Mouse (Mus musculus): ENCODE results near the gene Tmem11. TPM values are rescaled to one million over a fixed set of nuclear protein-coding genes. Genes with fewer than 3 reads are reported as not detected.

Gene Tmem11
- 12.9 TPM for polyA plus RNA-seq (2014; fragmentation: Illumina TruSeq; extraction: RNeasy Lipid Tissue Mini Kit (QIAGEN cat#74804); ENCODE audit: low read depth, low replicate concordance)

DNA sequence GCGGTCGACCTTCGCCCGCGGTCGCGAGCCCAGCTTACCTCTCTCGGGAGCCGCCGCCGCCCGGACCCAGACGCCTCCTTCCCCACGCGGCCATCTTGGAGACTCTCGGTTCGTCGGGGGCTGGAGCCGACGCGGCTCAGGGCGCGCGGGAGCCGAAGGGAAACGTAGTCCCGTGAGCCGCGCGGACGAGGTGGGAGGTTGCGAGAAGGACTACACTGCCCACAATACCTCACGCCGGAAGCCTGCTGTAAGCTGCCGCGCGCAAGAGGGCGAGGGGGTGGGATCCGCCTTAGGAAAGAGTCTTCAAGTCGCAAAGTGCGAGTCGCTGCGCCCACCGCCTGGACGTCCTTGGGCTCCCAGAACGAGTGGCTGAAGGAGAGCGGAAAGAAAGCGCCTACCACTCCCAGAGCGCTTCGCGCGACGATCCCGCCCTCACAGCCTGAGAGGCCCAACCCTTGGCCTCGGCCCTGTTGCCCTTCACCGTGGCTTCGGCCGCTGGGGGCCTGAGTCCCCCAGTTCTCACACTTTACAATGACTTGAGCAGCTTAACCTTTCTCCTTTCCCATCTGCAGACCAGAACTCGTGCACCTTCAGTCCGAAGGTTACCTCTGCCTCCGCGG is at the start of gene Tmem11:
Gene Tmem11, minus strand, starts transcription at position 598 of the 620 bp plus-strand sequence.

DNA sequence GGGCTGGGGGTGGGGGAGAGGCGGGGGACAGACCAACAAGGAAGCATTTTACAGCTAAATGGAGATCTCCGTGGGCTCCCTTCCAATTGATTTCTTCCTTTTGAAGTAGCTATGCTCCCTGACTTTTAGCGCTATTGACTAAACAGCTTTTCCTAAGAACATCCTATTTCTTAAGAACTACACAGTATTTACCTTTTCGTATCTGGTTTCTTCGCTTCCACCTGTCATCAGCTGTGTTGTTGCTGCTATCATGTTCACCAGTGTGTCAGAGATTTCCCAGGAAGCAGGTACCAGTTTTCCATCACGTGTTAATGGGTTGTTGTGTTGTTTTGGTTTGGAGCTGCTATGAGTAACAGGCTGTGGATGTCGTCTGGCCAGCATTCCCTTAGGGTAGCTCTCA is 35.4 kb upstream of the Tmem11 start, which contains the start of gene Natd1:
Gene Natd1, minus strand, starts transcription at position 260 of the 400 bp plus-strand sequence.

DNA sequence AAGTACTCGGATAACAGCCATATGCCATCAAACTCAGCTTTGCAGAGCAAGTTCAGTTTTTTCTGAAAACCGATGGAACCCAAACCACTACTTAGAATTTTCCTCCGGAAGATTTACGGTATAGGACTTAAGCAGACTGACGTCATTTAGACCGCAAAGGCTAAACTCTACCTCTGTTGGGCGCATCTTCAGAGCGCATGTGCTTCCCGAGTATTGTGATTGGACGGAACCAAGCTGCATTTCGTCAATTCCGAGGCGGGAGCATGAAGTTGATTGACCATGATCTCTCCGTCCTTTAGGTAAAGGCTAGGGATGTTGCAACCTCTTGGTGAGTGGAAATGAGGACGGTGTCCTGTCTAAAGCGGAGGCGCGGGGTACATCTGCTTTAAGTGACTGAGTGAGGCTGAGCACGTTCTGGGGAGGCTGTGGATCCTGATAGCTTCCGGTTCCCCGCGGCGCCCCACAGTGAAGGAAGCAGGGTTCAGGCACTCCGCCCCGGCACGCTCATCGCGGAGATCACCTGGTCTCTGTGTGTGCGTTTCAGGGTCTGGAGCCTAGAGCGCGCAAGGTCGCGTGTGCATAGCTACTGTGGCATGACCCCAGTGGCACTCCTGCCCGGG is 48.5 kb downstream of the Tmem11 start, which contains the start of gene Dhrs7b:
Gene Dhrs7b, plus strand, starts transcription at position 199 of the 620 bp plus-strand sequence.

Other genes starting within 250 kb of the Tmem11 start
- gene Llgl1, start 179.5 kb downstream of the Tmem11 start, polyA plus RNA-seq (2014; fragmentation: Illumina TruSeq; extraction: RNeasy Lipid Tissue Mini Kit (QIAGEN cat#74804); ENCODE audit: low read depth, low replicate concordance), result 0.28 TPM
- gene Flii, start 152.0 kb downstream of the Tmem11 start, polyA plus RNA-seq (2014; fragmentation: Illumina TruSeq; extraction: RNeasy Lipid Tissue Mini Kit (QIAGEN cat#74804); ENCODE audit: low read depth, low replicate concordance), result 9.1 TPM
- gene Mief2, start 150.9 kb downstream of the Tmem11 start, polyA plus RNA-seq (2014; fragmentation: Illumina TruSeq; extraction: RNeasy Lipid Tissue Mini Kit (QIAGEN cat#74804); ENCODE audit: low read depth, low replicate concordance), result 0.22 TPM
- 3.5 TPM for gene Top3a, start 101.9 kb downstream of the Tmem11 start, polyA plus RNA-seq (2014; fragmentation: Illumina TruSeq; extraction: RNeasy Lipid Tissue Mini Kit (QIAGEN cat#74804); ENCODE audit: low read depth, low replicate concordance)
- gene Smcr8, start 101.7 kb downstream of the Tmem11 start, polyA plus RNA-seq (2014; fragmentation: Illumina TruSeq; extraction: RNeasy Lipid Tissue Mini Kit (QIAGEN cat#74804); ENCODE audit: low read depth, low replicate concordance), result 14.3 TPM
- gene Shmt1, start 67.6 kb downstream of the Tmem11 start, polyA plus RNA-seq (2014; fragmentation: Illumina TruSeq; extraction: RNeasy Lipid Tissue Mini Kit (QIAGEN cat#74804); ENCODE audit: low read depth, low replicate concordance), result 34.1 TPM
- 6.7 TPM for gene Dhrs7b, start 48.6 kb downstream of the Tmem11 start, polyA plus RNA-seq (2014; fragmentation: Illumina TruSeq; extraction: RNeasy Lipid Tissue Mini Kit (QIAGEN cat#74804); ENCODE audit: low read depth, low replicate concordance)
- gene Natd1, start 35.5 kb upstream of the Tmem11 start, polyA plus RNA-seq (2014; fragmentation: Illumina TruSeq; extraction: RNeasy Lipid Tissue Mini Kit (QIAGEN cat#74804); ENCODE audit: low read depth, low replicate concordance), result 1.3 TPM
- gene Map2k3, start 52.8 kb upstream of the Tmem11 start, polyA plus RNA-seq (2014; fragmentation: Illumina TruSeq; extraction: RNeasy Lipid Tissue Mini Kit (QIAGEN cat#74804); ENCODE audit: low read depth, low replicate concordance), result 12.7 TPM
- gene Kcnj12, start 143.3 kb upstream of the Tmem11 start, polyA plus RNA-seq (2014; fragmentation: Illumina TruSeq; extraction: RNeasy Lipid Tissue Mini Kit (QIAGEN cat#74804); ENCODE audit: low read depth, low replicate concordance), result not detected
- 4.3 TPM for gene Tnfrsf13b, start 247.5 kb upstream of the Tmem11 start, polyA plus RNA-seq (2014; fragmentation: Illumina TruSeq; extraction: RNeasy Lipid Tissue Mini Kit (QIAGEN cat#74804); ENCODE audit: low read depth, low replicate concordance)